Mouse (Mus musculus) cortical plate, adult 2 months (tissue): ENCODE measurements around the gene Ckb.

Experiments
- CTCF ChIP-seq: fragments of 200-500 bp; IDR thresholded peaks from 2 replicates; pipeline ENCODE4 v1.5.1; 2011; ENCODE audit warnings: mild to moderate bottlenecking, control low read depth, low read length; ENCODE audit not compliant: insufficient read depth; ENCODE audit errors: extremely low read depth
- POLR2A ChIP-seq: fragments of 200-500 bp; IDR thresholded peaks from 2 replicates; pipeline ENCODE4 v1.6.1; 2011; ENCODE audit warnings: mild to moderate bottlenecking, low read length, control low read depth; ENCODE audit not compliant: insufficient read depth; ENCODE audit errors: extremely low read depth

DNA sequence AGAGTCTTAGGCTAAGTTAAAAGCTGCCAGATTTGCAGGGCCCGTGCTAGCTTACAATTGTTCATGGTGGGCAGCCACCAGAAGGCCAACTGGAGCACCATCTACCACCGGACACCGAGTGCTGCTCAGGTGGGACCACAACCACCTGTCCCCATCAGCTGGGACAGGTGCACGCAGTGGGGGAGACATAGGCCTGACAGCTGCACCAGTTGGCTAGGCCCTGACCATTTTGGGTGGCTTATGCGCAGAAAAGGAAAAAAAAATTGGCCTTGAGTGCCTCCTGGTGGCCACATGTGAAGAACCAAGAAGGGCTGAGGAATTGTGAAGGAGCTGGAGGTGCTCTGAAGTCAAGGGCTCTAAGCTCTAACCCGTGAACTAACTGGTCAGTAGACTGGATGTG, 24.1 kb upstream of the Ckb start:
- peak; percentile 85 for TF ChIP-seq CTCF
- TF ChIP-seq POLR2A: no peak
